Mouse (Mus musculus): ENCODE measurements around the gene Fbl.

DNA sequence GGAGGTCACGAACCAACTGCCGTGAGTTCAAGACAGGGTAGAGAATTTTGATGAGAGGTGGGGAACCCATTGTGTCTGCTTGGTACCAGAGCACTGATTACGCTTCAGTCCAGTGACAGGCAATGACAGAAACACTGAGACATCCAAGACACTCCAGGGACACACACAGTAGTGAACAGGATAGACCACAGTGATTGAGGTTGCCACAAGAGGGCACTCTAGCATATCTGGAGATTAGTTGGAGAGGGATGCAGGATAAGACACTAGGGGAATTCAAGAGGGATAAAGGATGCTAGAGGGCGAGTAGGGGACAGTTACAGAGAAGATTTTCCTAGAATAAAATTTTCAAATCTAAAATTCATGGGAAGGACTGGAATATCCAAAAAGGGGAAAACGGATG, 31.9 kb upstream of the Fbl start:
- TF ChIP-seq POLR2A (IDR thresholded peaks at IDR 0.05; ENCODE audit: insufficient read length, low read depth) = no peak
- no peak for TF ChIP-seq MAX (IDR thresholded peaks at IDR 0.05; ENCODE audit: low read depth)
- TF ChIP-seq USF1 (IDR thresholded peaks at IDR 0.05; ENCODE audit: low read depth) = no peak
- no peak for TF ChIP-seq TCF12 (IDR thresholded peaks at IDR 0.05; ENCODE audit: insufficient read depth, poor library complexity, severe bottlenecking)
- TF ChIP-seq E2F4 (IDR thresholded peaks at IDR 0.05; ENCODE audit: insufficient read depth) = no peak
- no peak for TF ChIP-seq TCF3 (IDR thresholded peaks at IDR 0.05; ENCODE audit: insufficient read length, low read depth)
- no peak for TF ChIP-seq MYOD1 (IDR thresholded peaks at IDR 0.05; ENCODE audit: control insufficient read depth in 1 of 3, insufficient read length in 2 of 3, low read depth in 2 of 3)
- no peak for TF ChIP-seq POLR2AphosphoS2 (IDR thresholded peaks at IDR 0.05; ENCODE audit: insufficient read length, low read depth)
- no peak for TF ChIP-seq REST (IDR thresholded peaks at IDR 0.05; ENCODE audit: insufficient read depth, insufficient read length)
- no peak for TF ChIP-seq CEBPB (IDR thresholded peaks at IDR 0.05; ENCODE audit: insufficient read depth, poor library complexity, severe bottlenecking)

All from myocyte (in vitro differentiated cells).